Mouse (Mus musculus) midbrain, embryonic 14.5 days (tissue): ENCODE results near the gene P3h4. TPM values are rescaled to one million over a fixed set of nuclear protein-coding genes. Genes with fewer than 3 reads are reported as not detected.

Experiments
- ATAC-seq: fragments of 200-750 bp; cut with Nextera tagmentation; 2 replicates; pipeline ENCODE4 v1.8.0; 2017; ENCODE audit warnings: moderate number of reproducible peaks, moderate library complexity; ENCODE audit not compliant: low FRiP score, low TSS enrichment
- DNase-seq: peaks from one replicate; pipeline ENCODE4 v3.0.0-alpha.2; 2015
- H3K27ac ChIP-seq: fragments of 300-500 bp; sonication (generic); replicated peaks from 2 replicates; pipeline ENCODE4 v1.5.1; 2014; ENCODE audit warnings: mild to moderate bottlenecking, low read depth, low read length, moderate library complexity
- H3K27me3 ChIP-seq: fragments of 300-500 bp; sonication (generic); 2 replicates; pipeline ENCODE4 v1.6.1; 2014; ENCODE audit warnings: low read length, control low read depth, mixed read lengths; ENCODE audit not compliant: control insufficient read depth, insufficient read depth
- H3K36me3 ChIP-seq: fragments of 300-500 bp; sonication (generic); 2 replicates; pipeline ENCODE4 v1.6.1; 2014; ENCODE audit warnings: low read length, control low read depth; ENCODE audit not compliant: control insufficient read depth, insufficient read depth
- H3K4me1 ChIP-seq: fragments of 300-500 bp; sonication (generic); 2 replicates; pipeline ENCODE4 v1.6.1; 2014; ENCODE audit warnings: mild to moderate bottlenecking, antibody characterized with exemption, low read length, control low read depth; ENCODE audit not compliant: control insufficient read depth, insufficient read depth
- H3K4me2 ChIP-seq: fragments of 300-500 bp; sonication (generic); 2 replicates; pipeline ENCODE4 v1.6.1; 2014; ENCODE audit warnings: mild to moderate bottlenecking, low read length, moderate library complexity
- H3K4me3 ChIP-seq: fragments of 300-500 bp; sonication (generic); replicated peaks from 2 replicates; pipeline ENCODE4 v1.5.1; 2014; ENCODE audit warnings: low read depth, low read length
- H3K9ac ChIP-seq: fragments of 300-500 bp; sonication (generic); replicated peaks from 2 replicates; pipeline ENCODE4 v1.6.1; 2014; ENCODE audit warnings: mild to moderate bottlenecking, low read length, moderate library complexity
- H3K9me3 ChIP-seq: fragments of 300-500 bp; sonication (generic); 2 replicates; pipeline ENCODE4 v1.6.1; 2016; ENCODE audit warnings: low read length, control low read depth, mixed read lengths; ENCODE audit not compliant: control insufficient read depth
- WGBS: fragments of 180-500 bp; shearing (Covaris S2); extraction: QIAGEN DNeasy Blood & Tissue Kit; methylation state at CpG from one replicate; pipeline ENCODE4 v1.1.7; 2014; 5-methylcytosine and 5-hydroxymethylcytosine counted together
- polyA plus RNA-seq: library from polyadenylated mRNA; unstranded; fragments of >200 nt; fragmentation: Nextera tagmentation; extraction: Ambion mirVana; gene quantifications from 2 replicates; pipeline ENCODE4 v1.2.1, GENCODE M21; 2014

P3h4 gene
- polyA plus RNA-seq, 1 experiment from 2014 or later, result 16.4 TPM

DNA sequence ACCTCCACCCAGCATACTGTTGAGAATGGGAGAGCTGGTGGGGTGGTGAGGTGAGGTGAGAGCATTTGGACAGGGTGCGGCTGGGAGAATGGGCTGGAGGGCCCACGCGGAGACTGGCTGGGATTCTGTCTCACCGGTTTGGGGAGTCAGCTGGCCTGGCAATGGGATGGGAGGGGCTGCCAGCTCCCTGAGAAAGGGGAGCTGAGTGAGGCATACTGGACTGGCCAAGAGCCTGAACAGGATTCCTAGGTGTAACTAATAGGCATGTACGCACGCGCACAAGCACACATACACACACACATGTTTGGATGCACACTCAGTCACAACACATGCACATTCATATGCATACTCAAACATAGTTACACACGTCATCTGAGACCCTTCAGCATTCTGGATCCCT is 8.4 kb downstream of the P3h4 start:
- Histone ChIP-seq H3K4me3 (no peak overlapping the region), H3K4me2 (no peak overlapping the region), H3K4me1 (0 out of 2 replicates have a peak, but pooled peaks cover 7% of the 10 kb centered on the region), H3K9ac (no peak overlapping the region), H3K36me3 (0 out of 2 replicates have a peak, but pooled peaks cover 8% of the 10 kb centered on the region), H3K9me3 (no peaks in the 10 kb centered on the region), H3K27ac (no peak overlapping the region), H3K27me3 (no peaks in the 10 kb centered on the region)
- no peak for DNase-seq
- no peak for ATAC-seq
- WGBS, result 82% methylated on average over 8 of the region's 8 CpGs

GRCm38 (mm10) chr11:100404456-100405074 is 10.1 kb downstream of the P3h4 start:
- H3K9ac ChIP-seq, result no peak overlapping the region
- H3K4me3 ChIP-seq, result no peak overlapping the region
- no peak for ATAC-seq
- H3K4me2 ChIP-seq, result no peak overlapping the region
- H3K4me1 ChIP-seq, result 0 out of 2 replicates have a peak, but pooled peaks cover 7% of the 10 kb centered on the region
- H3K27me3 ChIP-seq, result no peaks in the 10 kb centered on the region
- WGBS, result 75% methylated on average over 3 of the region's 3 CpGs
- 0 out of 2 replicates have a peak, but pooled peaks cover 5% of the 10 kb centered on the region for H3K36me3 ChIP-seq
- DNase-seq, result no peak
- no peaks in the 10 kb centered on the region for H3K9me3 ChIP-seq
- H3K27ac ChIP-seq, result no peak overlapping the region

- H3K4me2 ChIP-seq, result no peak overlapping the region
- no peaks in the 10 kb centered on the region for H3K9me3 ChIP-seq
- DNase-seq, result peak; percentile 61
- WGBS, result 69% methylated on average over 10 of the region's 10 CpGs
- no peak overlapping the region for H3K9ac ChIP-seq
- no peak overlapping the region for H3K4me3 ChIP-seq
- no peak overlapping the region for H3K27ac ChIP-seq
- H3K36me3 ChIP-seq, result 0 out of 2 replicates have a peak, but pooled peaks cover 3% of the 10 kb centered on the region
- H3K27me3 ChIP-seq, result no peaks in the 10 kb centered on the region
- no peak for ATAC-seq
- 0 out of 2 replicates have a peak, but pooled peaks cover 7% of the 10 kb centered on the region for H3K4me1 ChIP-seq
Measured at GRCm38 (mm10) chr11:100403445-100404134, 11.0 kb downstream of the P3h4 start.

DNA sequence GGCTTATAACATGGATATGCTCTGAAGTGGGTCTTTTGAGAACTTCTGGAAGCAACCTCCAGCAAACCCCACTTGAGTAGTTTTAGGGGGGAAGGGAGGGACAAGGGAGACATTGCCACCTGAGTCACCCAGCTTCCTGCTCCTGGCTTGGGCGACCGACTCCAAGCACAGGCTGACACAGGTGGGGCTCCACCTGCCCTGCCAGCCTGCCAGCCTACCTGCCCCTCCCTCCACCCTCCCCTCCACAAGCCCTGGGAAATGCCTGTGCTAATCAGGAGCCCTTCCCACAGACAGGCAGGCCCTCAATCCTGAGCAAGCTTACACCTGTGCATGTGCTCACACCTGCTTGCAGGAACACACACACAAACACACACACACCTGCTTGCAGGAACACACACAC is 12.0 kb downstream of the P3h4 start:
- ATAC-seq, result no peak
- WGBS, result 73% methylated on average over 2 of the region's 2 CpGs

DNA sequence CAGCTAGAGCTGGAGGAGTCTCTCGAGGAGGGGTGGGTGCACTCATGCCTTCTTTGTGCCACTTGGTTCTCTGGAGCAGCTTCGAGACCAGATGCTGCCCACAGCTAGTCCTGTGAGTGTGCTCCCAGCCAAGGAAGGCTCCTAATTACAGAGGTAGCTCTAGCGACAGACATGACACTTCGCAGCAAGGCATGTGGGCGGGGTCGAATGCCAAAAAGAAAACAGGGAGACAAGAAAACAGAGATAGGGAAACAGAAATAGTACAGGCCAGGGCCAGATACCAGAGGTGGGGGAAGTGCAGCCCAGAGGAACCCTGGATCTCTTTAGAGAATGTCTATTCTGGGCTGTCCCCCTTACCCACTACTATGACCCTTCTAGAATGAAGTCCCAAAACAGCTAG is 12.4 kb downstream of the P3h4 start:
- H3K27me3 ChIP-seq, result no peaks in the 10 kb centered on the region
- DNase-seq (no peak), ATAC-seq (no peak)
- 0 out of 2 replicates have a peak, but pooled peaks cover 7% of the 10 kb centered on the region for H3K4me1 ChIP-seq
- no peak overlapping the region for H3K9ac ChIP-seq
- no peaks in the 10 kb centered on the region for H3K9me3 ChIP-seq
- H3K4me3 ChIP-seq, result no peak overlapping the region
- H3K4me2 ChIP-seq, result no peak overlapping the region
- no peaks in the 10 kb centered on the region for H3K36me3 ChIP-seq
- H3K27ac ChIP-seq, result no peak overlapping the region
- 48% methylated on average over 6 of the region's 6 CpGs for WGBS

More for the DNA sequence above, 12.0 kb downstream of the P3h4 start:
- no peak overlapping the region for H3K27ac ChIP-seq
- no peaks in the 10 kb centered on the region for H3K9me3 ChIP-seq
- H3K4me1 ChIP-seq, result 0 out of 2 replicates have a peak, but pooled peaks cover 7% of the 10 kb centered on the region
- no peak for DNase-seq
- H3K4me3 ChIP-seq, result no peak overlapping the region
- H3K36me3 ChIP-seq, result no peaks in the 10 kb centered on the region
- no peaks in the 10 kb centered on the region for H3K27me3 ChIP-seq
- H3K9ac ChIP-seq, result no peak overlapping the region
- no peak overlapping the region for H3K4me2 ChIP-seq

- DNase-seq, result no peak
- WGBS, result 83% methylated on average over 6 of the region's 6 CpGs
- no peak for ATAC-seq
- Histone ChIP-seq H3K4me3 (no peak overlapping the region), H3K27me3 (no peaks in the 10 kb centered on the region), H3K4me1 (peaks cover 15% of the 10 kb centered on the region), H3K4me2 (no peak overlapping the region), H3K9ac (no peak overlapping the region), H3K27ac (no peak overlapping the region), H3K9me3 (no peaks in the 10 kb centered on the region), H3K36me3 (no peaks in the 10 kb centered on the region)
Measured at GRCm38 (mm10) chr11:100400842-100401241, 13.8 kb downstream of the P3h4 start.

- DNase-seq (no peak), ATAC-seq (no peak)
- Histone ChIP-seq H3K4me2 (no peak overlapping the region), H3K4me3 (no peak overlapping the region), H3K4me1 (peaks cover 24% of the 10 kb centered on the region), H3K36me3 (no peaks in the 10 kb centered on the region), H3K27me3 (no peaks in the 10 kb centered on the region), H3K27ac (no peak overlapping the region), H3K9ac (no peak overlapping the region), H3K9me3 (no peaks in the 10 kb centered on the region)
- 79% methylated on average over 12 of the region's 12 CpGs for WGBS
Measured at GRCm38 (mm10) chr11:100399727-100400538, 14.7 kb downstream of the P3h4 start.

DNA sequence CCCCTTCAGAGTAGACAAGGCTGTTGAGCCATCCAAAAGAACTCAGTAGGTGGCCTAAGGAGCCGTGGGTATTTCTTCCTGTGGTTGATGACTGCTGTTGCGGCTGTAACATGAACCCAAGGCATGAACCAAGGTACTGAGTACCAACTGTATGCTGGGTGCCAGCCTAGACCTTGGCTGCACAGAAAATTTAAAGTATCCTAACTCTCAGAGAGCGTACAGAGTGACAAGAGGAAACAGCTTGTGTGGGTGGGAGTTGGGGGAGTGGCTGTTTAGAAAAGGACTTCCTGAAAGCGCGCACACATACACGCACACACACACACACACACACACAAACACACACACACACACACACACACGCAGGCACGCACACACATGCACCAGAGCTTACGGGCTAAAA is 15.3 kb downstream of the P3h4 start:
- H3K36me3 ChIP-seq, result no peaks in the 10 kb centered on the region
- no peak overlapping the region for H3K4me3 ChIP-seq
- H3K9ac ChIP-seq, result no peak overlapping the region
- H3K27ac ChIP-seq, result no peak overlapping the region
- no peaks in the 10 kb centered on the region for H3K27me3 ChIP-seq
- H3K9me3 ChIP-seq, result no peaks in the 10 kb centered on the region
- ATAC-seq (no peak), DNase-seq (no peak)
- WGBS, result 85% methylated on average over 9 of the region's 9 CpGs
- H3K4me1 ChIP-seq, result peaks cover 26% of the 10 kb centered on the region
- H3K4me2 ChIP-seq, result no peak overlapping the region
